Mouse (Mus musculus): ENCODE measurements at regions not wholly inside any gene's neighbourhood (a gene's known extent, or its start where the extent isn't known, plus 50 kb on each side); places are given as distances from the start of the nearest gene placed in this dataset.

DNA sequence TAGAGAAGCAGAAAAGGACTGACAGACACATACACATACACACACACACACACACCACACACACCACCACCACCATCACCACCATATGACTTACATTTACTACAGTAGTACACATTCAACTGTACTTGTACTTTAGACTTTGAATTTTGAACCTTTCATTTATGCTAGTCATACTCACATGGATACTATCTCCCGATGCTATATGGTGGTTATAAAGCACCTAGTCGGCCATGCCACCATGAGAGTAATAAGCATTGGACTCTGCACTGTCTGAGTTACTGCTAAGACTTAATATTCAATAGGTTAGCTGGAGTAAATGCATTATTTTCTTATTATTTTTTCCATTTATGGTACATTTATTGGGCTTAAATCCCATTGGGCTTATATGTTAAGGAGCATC, 488.0 kb upstream of the Cdh11 start:
- TF ChIP-seq E2F4 (IDR thresholded peaks at IDR 0.05; ENCODE audit: insufficient read depth) (no peak), POLR2A (IDR thresholded peaks at IDR 0.05; ENCODE audit: insufficient read length, low read depth) (no peak)

Measured in myocyte (in vitro differentiated cells).